Mouse (Mus musculus) NIH3T3 (cell line): Measurements from ENCODE around the gene Asb8.

Source experiments
- DNase-seq: peaks from one replicate; pipeline ENCODE4 v3.0.0-alpha.2; 2012; ENCODE audit warnings: low read depth

Asb8 gene

DNA sequence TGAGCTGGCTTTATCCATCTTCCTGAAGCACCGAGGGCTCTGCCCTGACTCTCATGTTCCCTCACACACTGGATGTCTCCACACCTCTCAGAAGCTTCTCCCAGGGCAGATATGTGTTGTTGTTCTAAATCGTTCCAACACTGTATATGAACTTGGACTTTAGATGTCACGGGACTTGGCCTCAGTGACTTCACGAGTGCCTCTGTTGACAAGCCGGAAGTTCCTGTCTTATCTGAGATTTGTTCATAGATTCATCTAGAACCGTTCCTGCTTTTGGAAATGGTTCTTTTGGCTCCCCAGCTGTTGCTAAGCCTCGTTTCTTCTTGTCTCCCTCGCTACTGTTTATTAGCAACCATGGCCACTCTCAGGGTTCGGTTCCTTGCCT lies 49.7 kb downstream of the Asb8 start:
- DNase-seq = no peak

DNA sequence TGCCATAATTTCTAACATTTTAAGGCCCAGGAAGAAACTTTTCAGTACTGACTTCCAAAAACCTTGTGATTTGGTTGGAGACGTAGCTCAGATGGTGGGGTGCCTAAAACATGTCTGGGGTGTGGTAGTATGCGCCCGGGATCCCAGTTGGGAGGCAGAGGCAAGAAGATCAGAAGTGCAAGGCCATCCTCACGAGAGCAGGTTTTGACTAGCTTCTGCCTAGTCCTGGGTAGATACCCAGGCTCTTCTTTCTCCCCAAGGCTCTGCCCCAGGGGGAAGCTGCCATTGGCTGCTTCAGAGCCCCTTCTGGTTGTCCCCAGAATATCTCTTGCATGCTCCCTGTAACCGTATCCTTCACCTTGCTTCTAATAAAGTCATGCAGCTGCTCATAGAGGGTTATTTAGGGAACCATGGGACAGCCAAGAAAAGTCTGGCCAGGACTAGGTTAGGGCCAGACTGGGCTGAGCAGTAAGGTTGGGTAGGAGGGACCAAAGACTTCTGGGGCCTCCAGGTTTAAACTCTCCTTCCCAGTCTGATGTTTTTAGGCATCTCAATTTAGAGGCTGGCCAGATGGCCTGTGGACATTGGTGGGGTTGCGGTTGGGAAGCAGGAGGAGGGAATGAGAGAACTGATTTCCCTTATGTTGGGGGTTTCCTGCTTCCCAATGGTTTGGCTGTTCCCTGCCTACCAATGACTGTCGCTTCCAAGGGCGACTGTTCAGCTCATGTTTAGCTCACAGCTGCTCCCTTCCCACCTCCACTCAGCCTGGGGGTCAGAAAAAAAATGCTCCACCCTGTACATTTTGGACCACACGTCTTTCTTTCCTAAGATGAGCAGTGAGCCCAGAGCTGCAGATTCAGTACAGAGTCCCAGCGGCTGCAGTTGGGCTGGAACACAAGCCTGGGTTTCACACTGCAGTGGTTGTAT lies 50.3 kb downstream of the Asb8 start:
- DNase-seq = no peak

DNA sequence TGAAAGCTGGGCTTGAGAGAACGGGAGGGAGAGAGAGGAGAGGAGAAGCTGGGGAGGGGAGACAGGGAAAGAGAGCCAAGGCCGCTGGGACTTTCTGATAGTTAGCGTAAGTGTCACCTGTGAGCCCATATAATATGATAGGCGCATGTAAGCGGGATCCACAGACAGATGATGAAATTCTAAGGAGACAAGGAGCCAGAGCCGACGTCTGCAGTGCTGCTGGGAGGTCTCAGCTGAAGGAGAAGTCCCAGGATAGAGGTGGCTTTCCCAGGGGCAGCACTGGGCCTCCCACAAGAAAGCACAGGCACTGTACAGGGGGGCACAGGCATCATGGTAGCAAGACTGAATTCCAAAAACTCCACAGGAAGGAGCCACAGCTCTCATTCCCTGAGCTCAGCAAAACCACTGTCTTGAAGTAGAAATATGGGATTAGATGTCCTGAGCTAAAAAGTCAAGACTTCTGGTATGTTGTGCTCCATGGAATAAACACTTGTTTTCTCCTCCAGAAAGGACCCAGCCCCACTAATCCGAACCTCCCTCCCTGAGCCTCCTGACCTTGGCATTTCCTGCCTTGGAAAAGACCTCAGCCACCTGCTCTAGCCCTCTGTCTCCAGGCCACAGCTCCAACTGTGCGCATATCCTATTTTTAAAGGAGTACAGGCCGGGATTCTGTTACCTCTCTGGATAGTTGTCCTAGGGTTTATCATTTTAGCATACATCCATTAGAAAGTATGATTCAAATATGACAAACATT lies 51.1 kb downstream of the Asb8 start:
- DNase-seq = no peak

DNA sequence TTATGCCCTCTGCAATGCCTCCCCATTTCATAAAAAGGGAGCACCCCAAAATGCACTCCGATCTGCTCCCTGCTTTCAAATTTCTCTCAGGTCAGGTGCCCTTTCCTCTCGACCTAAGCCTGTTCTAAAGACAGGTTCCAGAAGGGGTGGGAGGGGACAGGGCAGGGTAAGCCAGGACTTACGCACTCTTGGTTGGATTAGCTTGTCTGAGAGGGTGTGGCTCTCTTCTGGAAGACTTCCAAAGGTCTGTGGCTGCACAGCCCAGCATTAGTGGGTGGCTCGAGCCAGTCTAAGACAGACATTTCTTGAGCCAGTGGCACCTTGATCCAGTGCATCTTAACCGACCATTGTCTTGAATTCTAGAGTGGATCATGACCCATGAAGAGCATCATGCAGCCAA lies 53.6 kb downstream of the Asb8 start:
- no peak for DNase-seq

DNA sequence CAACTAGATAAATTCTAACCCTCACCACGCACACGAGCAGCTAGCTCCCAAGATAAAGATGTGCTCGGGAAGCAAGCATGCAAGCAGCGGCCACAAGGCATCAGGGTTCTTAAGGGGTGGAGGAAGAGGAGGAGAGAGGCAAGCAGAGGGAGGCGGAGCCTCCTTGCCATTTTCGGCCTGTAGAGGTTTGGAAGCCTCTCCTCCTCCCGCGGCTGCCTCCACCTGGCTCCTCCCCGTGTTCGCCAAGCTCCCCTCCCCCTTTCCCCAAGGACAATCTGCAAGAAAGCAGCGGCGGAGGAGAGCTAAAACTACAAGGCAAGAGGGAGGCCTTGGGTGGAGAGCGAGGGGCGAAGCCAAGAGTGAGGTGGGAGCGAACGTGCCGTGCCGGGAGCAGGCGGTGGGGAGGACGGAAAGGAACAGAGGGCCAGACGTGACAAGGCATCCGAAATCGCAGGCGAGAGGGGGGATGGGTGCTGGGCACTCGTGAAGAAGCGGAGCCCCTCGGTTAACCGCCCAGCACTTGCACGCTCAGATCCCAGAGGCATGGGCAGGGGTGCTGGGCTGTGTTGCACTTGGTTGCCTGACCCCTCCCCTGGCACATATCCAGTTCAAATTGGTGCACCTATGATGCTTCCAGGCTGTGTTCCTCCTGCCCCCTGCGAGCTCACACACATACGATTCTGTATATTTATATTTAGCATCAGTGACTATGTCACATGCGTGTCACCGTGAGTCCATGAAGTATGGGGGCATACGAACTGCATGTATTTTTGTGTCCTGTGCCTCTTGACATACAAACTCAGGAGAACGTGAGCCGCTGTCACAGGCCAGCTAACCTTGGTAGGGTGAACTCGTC lies 56.9 kb downstream of the Asb8 start:
- DNase-seq = peak; percentile 95

DNA sequence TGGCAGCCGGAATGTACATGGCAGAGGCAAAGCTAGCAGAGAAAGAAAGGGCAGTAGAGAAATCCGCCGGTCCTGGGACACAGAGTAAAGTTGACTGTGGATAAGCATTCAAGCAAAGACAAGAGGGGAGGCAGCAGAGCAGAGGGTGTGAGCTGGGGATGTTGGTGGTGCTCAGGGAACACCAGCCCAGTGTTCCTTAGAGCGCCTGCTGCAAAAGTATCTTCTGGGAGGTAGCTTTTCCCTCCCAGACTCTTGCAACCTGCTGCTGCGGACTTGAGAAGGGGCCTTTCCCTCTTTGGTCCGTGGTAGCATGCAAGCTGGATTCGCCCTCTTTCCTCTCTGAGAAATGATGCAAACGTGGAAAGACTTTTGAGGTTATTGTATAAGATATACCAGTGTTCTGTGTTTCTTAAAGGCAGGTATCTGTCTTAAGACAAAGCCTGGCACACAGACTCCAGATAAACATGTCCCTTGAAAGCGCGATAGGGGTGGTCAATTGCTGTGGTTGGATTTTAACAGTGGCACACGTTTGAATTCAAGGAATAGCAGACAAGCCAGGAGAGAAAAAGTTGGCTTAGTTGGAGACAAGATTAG lies 57.6 kb downstream of the Asb8 start:
- DNase-seq = no peak

DNA sequence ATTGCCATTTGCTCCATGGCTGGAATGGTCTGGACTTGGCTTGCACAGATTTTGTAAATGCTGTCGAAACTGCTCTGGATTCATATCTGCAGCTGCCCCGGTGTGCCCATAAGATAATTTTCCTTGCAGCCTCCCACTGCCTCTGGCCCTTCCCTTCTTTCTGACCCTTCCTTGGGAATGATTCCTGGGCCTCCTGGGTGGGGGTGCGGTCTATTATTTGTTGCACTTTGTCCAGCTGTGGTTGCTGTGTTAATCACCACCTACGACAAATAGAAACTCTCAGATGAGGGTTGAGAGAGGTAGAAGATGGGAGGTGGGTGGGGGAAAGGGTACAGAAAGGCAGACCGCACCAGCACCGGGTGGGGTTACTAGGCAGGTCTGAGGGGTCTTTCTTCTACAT lies 58.2 kb downstream of the Asb8 start:
- DNase-seq = no peak

DNA sequence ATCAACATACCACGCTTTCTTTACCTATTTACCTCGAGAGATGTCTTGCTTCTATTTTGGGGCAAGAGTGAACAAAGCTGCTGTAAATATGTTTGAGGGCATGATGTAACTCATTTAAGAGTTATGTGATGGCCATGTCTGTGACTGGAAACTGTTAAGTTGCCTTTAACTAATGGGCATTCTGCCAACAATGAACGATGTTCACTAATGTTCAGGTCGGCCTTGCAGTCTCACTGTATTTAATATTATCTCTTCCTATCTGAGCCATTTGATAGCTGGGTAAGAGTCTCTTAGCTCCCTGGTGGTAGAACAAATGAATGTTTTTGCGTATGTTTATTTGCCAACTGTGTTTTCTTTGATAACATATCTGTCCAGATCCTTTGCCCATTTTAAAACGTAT lies 58.9 kb downstream of the Asb8 start:
- DNase-seq = no peak

DNA sequence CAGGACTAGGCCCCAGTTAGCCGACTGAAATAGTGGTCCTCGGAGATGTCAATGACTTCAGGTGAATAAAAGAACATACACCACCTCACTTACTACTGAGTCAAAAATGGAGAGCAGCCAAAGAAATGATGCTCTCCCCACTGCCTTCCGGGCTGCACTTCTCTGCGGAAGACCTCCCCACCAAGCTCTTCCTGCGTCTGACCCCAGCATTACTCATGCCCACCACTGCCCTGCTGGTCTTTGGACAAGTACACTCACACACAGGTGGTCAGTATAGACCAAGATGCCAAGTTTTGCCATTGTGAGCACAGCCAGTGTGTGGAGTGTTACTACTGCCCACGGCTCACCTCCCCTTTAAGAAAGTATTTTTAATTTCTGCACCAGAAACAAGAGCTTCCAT lies 63.0 kb downstream of the Asb8 start:
- DNase-seq = no peak

DNA sequence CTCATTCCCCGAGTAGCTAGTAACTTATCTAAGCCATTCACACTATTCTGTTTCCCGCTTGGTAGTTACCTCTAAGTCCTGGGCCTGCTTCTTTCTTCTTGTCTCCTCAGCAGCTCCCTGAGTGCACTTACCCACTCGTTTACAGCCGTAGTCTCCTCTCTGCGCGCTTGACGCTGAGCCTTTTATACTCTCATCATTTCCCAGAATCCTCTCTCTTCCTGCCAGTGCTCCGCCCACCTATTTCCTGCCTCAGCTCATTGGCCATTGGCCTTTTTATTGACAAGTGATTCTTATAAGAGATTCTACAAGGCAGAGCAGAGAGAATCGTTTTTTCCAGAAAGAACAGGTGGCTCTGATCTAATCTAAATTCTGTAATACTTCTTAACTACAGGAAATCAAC lies 66.9 kb downstream of the Asb8 start:
- DNase-seq = peak; percentile 19

DNA sequence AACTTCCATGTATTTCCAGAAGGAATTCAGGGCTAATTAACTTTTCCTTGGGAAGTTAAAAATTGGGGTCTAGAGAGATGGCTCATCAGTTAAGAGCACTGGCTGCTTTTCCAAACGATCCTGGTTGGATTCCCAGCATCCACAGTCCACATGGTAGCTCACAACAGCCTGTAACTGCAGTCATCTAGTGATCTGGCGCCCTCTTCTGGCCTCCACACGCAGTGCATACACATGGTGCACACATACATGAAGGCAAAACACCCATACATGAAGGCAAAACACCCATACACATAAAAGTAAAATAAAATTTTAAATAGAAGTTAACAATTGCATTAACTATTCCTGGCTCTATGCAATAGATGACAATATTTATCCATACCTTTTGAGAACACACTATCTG lies 68.5 kb downstream of the Asb8 start:
- DNase-seq = peak; percentile 39

DNA sequence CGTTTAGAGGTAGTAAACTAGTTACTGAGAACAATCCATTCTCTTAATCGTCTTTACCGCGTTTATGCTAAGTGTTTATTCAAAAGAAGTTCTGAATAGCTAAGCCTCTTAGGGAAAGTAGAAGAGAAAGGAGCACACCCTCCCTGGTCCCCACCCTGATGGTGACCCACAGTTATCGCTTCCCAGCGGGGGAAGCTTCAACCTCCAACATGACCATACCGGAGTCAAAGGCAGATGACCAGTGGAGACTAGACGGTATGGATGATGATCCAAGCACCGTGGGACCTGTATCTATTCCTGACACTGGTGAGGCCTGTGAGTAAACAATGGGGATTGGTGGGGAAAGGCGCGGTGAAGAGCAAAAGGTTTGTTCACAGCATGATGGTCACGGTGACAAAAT lies 70.5 kb downstream of the Asb8 start:
- no peak for DNase-seq

DNA sequence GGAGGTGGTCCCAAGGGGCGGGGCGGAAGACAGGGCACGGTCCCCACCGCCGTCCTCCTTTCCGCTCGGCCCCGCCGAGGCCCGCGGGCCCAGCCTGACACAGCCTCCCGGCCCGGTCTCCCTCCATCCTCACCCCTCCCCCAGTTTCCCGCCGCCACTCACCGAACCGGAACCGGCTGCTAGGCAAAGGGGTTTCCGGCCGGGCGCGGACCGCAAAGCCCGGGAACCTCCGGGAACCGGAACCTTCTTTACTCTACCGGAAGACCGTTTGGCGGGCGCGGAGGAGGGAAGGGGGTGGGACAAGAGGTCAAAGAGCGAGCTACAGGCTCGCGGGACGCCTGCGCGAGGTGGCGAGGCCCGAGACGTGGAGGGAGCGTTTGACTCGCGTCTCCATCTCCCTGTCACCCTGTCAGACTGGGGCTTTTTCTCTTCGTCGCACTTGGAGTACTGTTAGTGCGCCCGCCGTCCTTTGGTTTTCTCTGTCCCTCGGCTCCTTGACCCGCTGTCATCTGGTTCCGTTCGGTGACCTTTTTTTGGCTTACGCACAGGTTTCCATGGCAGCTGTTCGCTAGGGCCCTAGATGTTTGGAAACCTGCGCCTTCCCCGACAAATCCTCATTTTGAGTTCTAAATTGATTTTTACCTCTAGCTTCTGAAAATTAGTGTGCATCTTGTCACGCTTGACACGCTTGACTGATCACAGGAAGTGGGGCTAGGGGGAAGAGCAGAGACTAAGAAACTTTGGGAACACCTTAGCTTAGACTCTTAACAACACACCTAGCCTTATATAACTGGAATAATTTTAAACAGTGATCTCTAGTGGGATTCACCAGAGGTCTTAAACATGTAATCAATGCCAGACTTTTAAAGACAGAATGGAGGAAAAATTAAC lies 72.1 kb downstream of the Asb8 start, which contains the start of gene Senp1:
Gene Senp1 (minus strand): TSS at position 624 of the 891 bp plus-strand sequence.
- peak; percentile 93 for DNase-seq

DNA sequence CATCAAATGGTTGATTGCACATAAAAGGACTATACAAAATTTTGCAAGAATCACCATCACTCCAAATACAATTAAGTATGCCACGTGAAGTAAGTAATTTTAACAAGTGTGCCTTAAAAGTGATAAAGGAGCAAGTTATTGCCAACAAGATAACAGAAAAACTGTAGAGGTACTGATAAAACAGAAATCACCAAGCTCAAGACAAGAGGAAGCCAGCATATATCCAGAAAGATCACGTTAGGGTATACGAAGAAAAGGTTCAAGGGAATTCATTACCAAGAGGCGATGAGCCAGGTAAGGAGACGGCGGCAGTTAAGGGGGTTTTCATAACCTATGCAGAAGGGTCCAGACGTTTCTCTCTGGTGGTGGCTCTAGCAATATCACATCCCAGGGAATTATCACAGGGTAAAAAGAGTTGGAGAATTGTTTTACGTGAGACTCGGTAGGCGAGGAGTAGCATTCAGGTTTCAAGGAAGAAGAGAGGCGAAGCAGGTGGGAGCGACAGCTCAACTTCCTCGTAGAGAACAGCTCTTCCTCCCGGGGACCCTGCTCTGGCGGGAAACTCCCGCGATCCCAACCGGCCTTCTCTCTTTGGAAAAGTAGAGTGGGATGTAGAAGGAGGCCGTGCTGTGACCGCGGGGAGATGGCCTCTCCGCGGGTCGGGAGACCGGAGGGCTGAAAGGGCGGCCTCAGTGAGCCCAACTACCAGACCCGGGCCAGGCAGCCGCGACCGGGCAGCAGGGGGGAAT lies 72.9 kb downstream of the Asb8 start, which contains the start of gene Pfkm:
Gene Pfkm (plus strand): TSS at position 218 of the 749 bp plus-strand sequence.
- no peak for DNase-seq

DNA sequence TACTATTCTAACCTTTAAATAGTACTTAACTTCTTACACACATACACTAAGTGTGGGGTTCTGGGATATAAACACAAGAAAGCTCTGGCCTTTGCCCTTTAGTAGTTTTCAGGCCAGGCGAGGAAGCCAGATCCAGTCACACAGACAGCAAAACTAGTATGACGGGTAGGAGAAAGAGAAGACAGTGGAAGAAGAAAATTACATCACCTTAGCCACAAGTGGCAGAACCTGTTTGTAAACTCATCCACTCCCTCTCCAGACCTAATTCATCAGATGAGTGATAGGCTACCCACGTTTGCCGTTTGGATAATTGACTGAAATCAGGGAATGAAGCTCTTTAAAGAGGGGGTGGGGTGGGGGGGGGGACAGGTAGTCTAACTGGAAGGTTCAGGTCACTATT lies 73.6 kb downstream of the Asb8 start:
- DNase-seq = no peak

DNA sequence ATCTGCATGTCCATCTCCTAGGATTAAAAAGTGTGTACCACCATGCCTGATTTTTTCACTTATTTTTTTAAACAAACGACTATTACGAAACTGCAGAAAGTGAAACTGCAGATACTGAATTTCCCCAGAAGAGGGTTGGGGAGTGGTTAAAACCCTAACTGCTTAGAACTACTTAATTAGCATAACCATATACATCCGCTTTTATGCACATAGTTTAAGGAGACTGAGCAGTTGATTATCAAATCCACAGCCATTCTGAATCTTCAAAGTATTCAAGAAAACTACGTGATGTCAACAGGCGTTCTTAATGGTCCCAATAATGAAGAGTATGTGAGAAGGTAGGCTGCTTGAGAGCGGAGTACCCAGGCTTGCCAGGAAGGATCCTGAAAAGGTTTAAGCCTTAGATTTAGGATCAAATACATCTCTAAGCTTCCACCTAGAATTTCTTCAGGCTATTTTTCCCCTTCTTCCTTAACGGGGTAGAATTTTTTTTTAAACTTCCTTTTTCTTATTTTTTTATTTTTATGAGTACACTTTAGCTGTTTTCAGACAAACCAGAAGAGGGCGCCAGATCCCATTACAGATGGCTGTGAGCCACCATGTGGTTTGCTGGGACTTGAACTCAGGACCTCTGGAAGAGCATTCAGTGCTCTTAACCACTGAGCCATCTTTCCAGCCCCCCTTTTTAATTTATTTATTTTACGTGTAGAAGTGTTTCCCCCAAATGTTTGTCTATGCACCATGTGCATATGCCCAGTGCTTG lies 75.8 kb downstream of the Asb8 start:
- DNase-seq = peak; percentile 74

DNA sequence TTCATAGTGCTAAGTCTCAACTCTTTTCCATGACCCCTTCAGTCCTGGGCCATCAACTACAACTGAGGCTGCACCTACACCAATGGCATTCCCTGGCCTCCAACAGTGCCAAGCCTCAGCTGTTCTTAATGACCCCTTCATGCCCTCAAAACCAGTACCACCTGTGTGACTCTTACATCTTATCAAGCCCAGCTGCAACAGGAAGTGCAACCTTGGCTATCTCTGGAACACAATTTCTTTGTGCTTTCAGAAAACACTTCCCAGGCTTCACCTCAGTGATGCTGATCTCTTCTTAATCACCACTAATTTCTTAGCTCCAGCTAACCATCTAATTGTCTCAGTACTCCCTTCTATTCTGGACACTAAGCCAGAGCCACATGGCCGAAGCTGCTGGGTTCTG lies 76.5 kb downstream of the Asb8 start:
- DNase-seq = no peak
